Mouse (Mus musculus) ES-Bruce4 (cell line): Measurements from ENCODE around the gene Pde5a. TPM values are rescaled to one million over a fixed set of nuclear protein-coding genes. Genes with fewer than 3 reads are reported as not detected.

Source experiments
- H3K27ac ChIP-seq: 2 replicates; pipeline ENCODE4 v1.5.1; 2012; ENCODE audit warnings: low read length, inconsistent platforms; ENCODE audit not compliant: insufficient read depth
- H3K27me3 ChIP-seq: 2 replicates; pipeline ENCODE4 v1.6.1; 2012; ENCODE audit warnings: mild to moderate bottlenecking, low read length, inconsistent platforms; ENCODE audit not compliant: control insufficient read depth, poor library complexity, insufficient read depth, severe bottlenecking
- H3K36me3 ChIP-seq: 2 replicates; pipeline ENCODE4 v1.6.1; 2012; ENCODE audit warnings: inconsistent platforms, mild to moderate bottlenecking, low read length, moderate library complexity; ENCODE audit not compliant: control insufficient read depth, poor library complexity, insufficient read depth, severe bottlenecking
- H3K4me1 ChIP-seq: one replicate; pipeline ENCODE4 v1.8.1; 2011; ENCODE audit warnings: low read length; ENCODE audit not compliant: control insufficient read depth, insufficient read depth
- H3K4me3 ChIP-seq: 2 replicates; pipeline ENCODE4 v1.5.1; 2011; ENCODE audit warnings: low read depth, mild to moderate bottlenecking, low read length
- H3K9ac ChIP-seq: 2 replicates; pipeline ENCODE4 v1.6.1; 2012; ENCODE audit warnings: low read depth, mild to moderate bottlenecking, inconsistent platforms; ENCODE audit not compliant: poor library complexity, severe bottlenecking
- H3K9me3 ChIP-seq: replicated peaks from 2 replicates; pipeline ENCODE4 v1.6.1; 2012; ENCODE audit warnings: mild to moderate bottlenecking, low read length, inconsistent platforms; ENCODE audit not compliant: control insufficient read depth, poor library complexity, insufficient read depth, severe bottlenecking
- CTCF ChIP-seq: IDR thresholded peaks from one replicate; pipeline ENCODE4 v1.8.1; 2011; ENCODE audit warnings: low read depth, low read length
- EP300 ChIP-seq: IDR thresholded peaks from 2 replicates; pipeline ENCODE4 v1.6.1; 2011; ENCODE audit warnings: low read depth, low read length; ENCODE audit not compliant: insufficient read depth
- POLR2A ChIP-seq: IDR thresholded peaks from one replicate; pipeline ENCODE4 v1.8.1; 2011; ENCODE audit warnings: low read length; ENCODE audit not compliant: insufficient read depth
- polyA plus RNA-seq: library from polyadenylated mRNA; stranded (reverse); fragments of >200 nt; gene quantifications from 2 replicates; pipeline ENCODE4 v1.2.4, GENCODE M21; 2011; ENCODE audit warnings: low read depth; ENCODE audit not compliant: missing spikeins, insufficient read depth, insufficient read length

Gene Pde5a
- polyA plus RNA-seq, 1 experiment, result 9.5 TPM

DNA sequence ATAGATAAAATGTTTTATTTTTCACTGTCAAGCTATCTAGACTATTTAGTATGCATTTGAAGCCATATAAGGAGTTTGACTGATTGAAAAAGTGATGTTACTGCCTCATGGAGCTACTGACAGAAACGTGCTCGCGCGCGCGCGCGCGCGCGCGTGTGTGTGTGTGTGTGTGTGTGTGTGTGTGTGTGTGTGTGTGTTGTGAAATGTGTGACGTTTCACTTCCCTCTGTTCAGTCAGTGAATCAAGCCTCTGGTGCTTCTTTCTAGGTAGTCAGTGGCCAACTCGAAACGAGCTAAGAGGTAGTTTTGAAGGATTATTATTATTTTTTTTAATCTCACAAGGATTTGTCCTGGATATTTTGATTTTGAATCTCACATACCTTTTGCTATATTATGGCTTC lies 10.7 kb downstream of the Pde5a start:
- H3K27ac ChIP-seq, result no peak overlapping the region
- TF ChIP-seq POLR2A (no peak), EP300 (no peak), CTCF (no peak)
- H3K4me1 ChIP-seq, result no peaks in the 10 kb centered on the region
- H3K4me3 ChIP-seq, result no peak overlapping the region
- no peak overlapping the region for H3K9ac ChIP-seq
- H3K36me3 ChIP-seq, result no peaks in the 10 kb centered on the region
- H3K27me3 ChIP-seq, result no peaks in the 10 kb centered on the region
- no peaks in the 10 kb centered on the region; the same call in 1 of the 2 replicates for H3K9me3 ChIP-seq

DNA sequence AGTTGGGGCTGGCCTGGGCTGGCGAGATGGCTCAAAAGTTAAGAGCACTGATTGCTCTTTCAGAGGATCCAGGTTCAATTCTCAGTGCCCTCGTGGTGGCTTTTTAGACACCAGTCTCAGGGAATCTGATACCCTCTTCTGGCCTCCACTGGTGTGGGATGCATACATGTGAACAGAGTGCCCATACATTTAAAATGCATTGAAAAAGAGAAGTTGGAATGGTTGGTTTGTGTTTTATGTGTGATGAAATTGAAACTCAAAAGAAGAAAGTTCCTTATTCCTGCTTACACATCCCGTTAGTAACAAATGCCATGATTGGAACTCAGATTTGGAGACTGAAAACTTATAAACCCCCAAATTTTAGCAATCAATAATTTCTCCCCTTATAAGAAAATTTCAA lies 15.5 kb downstream of the Pde5a start:
- H3K4me1 ChIP-seq, result no peaks in the 10 kb centered on the region
- H3K9me3 ChIP-seq, result no peaks in the 10 kb centered on the region; the same call in 1 of the 2 replicates
- no peak for TF ChIP-seq POLR2A
- TF ChIP-seq EP300, result no peak
- TF ChIP-seq CTCF, result no peak

DNA sequence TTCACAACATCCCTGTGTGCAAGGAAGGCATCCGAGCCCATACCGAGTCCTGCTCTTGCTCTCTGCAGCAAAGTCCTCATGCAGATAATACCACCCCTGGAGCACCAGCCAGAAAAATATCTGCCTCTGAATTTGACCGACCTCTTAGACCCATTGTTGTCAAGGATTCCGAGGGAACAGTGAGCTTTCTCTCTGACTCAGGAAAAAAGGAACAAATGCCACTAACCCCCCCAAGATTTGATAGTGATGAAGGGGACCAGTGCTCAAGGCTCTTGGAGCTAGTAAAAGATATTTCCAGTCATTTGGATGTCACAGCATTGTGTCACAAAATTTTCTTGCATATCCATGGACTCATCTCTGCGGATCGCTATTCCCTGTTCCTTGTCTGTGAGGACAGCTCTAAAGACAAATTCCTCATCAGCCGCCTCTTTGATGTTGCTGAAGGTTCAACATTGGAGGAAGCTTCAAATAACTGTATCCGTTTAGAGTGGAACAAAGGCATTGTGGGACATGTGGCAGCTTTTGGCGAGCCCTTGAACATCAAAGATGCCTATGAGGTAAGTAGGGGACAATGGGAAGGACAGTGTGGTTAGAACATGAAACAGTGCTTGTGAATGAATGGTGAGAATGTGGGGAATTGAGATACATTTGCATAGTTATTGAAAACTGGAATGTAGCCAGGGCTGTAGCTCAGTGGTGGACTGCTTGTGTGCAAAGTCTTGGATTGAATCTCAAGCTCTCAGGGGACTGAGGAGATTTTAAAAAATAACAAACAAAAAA lies 19.4 kb downstream of the Pde5a start:
- TF ChIP-seq POLR2A (no peak), CTCF (no peak), EP300 (no peak)
- Histone ChIP-seq H3K4me3 (no peak overlapping the region), H3K9ac (no peak overlapping the region), H3K4me1 (no peaks in the 10 kb centered on the region), H3K36me3 (no peaks in the 10 kb centered on the region), H3K27ac (no peak overlapping the region), H3K9me3 (no peaks in the 10 kb centered on the region), H3K27me3 (no peaks in the 10 kb centered on the region)

More for the DNA sequence above, 15.5 kb downstream of the Pde5a start:
- H3K36me3 ChIP-seq, result no peaks in the 10 kb centered on the region
- H3K27ac ChIP-seq, result no peak overlapping the region
- no peaks in the 10 kb centered on the region for H3K27me3 ChIP-seq
- H3K4me3 ChIP-seq, result no peak overlapping the region
- H3K9ac ChIP-seq, result no peak overlapping the region

DNA sequence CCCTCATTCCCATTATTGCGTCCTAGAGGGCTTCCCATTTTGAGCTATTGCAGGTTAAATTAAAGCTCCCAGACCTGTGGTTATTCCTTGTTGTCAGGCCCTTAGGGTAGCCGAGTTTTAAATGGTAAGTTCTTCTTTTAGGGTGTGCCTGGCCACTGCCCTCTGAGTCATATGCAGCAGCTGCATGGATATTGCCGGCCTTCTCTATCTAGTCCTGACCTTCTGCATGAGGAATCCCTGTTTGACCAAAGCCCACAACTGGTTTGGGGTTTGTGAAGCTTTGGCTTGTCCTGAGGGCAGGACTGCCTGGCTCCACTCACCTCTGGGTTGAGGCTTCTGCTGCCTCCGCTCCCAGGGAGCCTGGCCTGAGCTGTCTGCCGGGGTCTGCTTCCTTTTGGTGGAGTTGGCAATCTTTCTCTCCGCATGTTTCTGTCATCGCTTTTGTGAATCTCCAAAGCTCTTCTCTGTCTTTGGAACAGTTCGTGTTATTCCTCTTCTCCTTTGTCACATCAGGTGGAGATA lies 34.6 kb downstream of the Pde5a start:
- Histone ChIP-seq H3K4me3 (no peak overlapping the region), H3K9ac (no peak overlapping the region), H3K27me3 (no peaks in the 10 kb centered on the region), H3K36me3 (no peaks in the 10 kb centered on the region), H3K27ac (no peak overlapping the region), H3K4me1 (no peaks in the 10 kb centered on the region), H3K9me3 (no peaks in the 10 kb centered on the region)
- TF ChIP-seq EP300, result no peak
- no peak for TF ChIP-seq POLR2A

DNA sequence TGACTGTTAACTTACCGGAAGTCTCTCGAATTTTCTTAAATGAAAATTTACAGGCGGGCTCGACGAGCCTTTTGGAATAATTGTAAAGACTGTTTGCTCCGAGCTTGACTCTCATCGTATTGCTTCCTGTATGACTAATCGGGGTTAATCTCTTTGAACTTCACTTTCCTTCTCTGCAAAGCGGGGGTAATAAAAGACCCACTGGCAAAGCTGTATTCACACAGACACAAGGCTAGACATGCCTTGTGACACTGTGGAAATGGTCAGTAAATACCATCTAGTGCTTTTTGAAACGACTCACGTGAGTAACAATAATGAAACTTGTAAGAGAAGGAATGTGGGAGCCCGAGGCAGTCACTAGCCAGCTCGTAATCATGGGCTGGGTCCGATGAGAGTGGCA lies 35.0 kb downstream of the Pde5a start:
- Histone ChIP-seq H3K27ac (no peak overlapping the region), H3K27me3 (no peaks in the 10 kb centered on the region), H3K9ac (no peak overlapping the region), H3K36me3 (no peaks in the 10 kb centered on the region), H3K4me1 (no peaks in the 10 kb centered on the region), H3K9me3 (no peaks in the 10 kb centered on the region), H3K4me3 (no peak overlapping the region)
- TF ChIP-seq EP300 (no peak), CTCF (no peak), POLR2A (no peak)

DNA sequence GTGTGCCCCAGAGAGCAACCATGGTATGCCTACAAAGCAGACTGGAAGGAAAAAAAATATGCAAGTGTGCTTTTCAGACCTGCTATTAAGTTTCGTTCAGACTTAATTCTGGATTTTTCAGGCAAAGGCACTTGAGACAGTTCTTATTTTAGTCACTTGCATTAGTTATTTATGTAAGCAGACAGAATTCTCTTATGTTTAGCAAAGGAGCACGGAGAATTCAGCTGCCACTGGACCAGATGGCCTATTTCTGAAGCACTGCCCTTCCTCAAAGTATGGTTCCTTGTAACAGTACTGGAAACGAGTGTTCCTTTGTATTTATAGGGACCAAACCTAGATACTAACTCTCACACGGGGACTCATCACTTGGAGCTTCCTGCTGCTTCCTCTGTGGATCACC lies 38.2 kb downstream of the Pde5a start:
- H3K9ac ChIP-seq, result no peak overlapping the region
- no peaks in the 10 kb centered on the region for H3K4me1 ChIP-seq
- no peak overlapping the region for H3K27ac ChIP-seq
- H3K9me3 ChIP-seq, result no peaks in the 10 kb centered on the region
- H3K27me3 ChIP-seq, result no peaks in the 10 kb centered on the region
- no peak for TF ChIP-seq EP300
- no peak for TF ChIP-seq CTCF
- TF ChIP-seq POLR2A, result no peak
- H3K36me3 ChIP-seq, result no peaks in the 10 kb centered on the region
- H3K4me3 ChIP-seq, result no peak overlapping the region
